Mouse (Mus musculus): ENCODE data around the gene Gabbr1. TPM values are rescaled to one million over a fixed set of nuclear protein-coding genes. Genes with fewer than 3 reads are reported as not detected.

The Gabbr1 gene
- 12.6 TPM for polyA plus RNA-seq (2017; shearing (Covaris generic))

GRCm38 (mm10) chr17:37045611-37046311 is at the start of gene Gabbr1:
Gene Gabbr1 (plus strand): TSS chr17:37045966.

GRCm38 (mm10) chr17:37000863-37001262 is 44.9 kb upstream of the Gabbr1 start, which contains the start of gene Zfp57:
Gene Zfp57 (plus strand): TSS chr17:37001163.

GRCm38 (mm10) chr17:37022628-37023576 is 22.9 kb upstream of the Gabbr1 start, which contains the start of gene Mog:
Gene Mog (minus strand): TSS chr17:37023398.

GRCm38 (mm10) chr17:37088399-37088798 is 42.6 kb downstream of the Gabbr1 start, which contains the start of gene Olfr90:
Gene Olfr90 (minus strand): TSS chr17:37088499.

GRCm38 (mm10) chr17:37098178-37098577 is 52.4 kb downstream of the Gabbr1 start, which contains the start of gene Olfr91:
Gene Olfr91 (minus strand): TSS chr17:37098278.

GRCm38 (mm10) chr17:37119988-37120387 is 74.2 kb downstream of the Gabbr1 start, which contains the start of gene Olfr92:
Gene Olfr92 (minus strand): TSS chr17:37120088.

Other genes starting within 250 kb of the Gabbr1 start
- gene H2-M10.6, start 233.8 kb upstream of the Gabbr1 start, polyA plus RNA-seq (2017; shearing (Covaris generic)) = not detected
- 133 TPM for gene Trim26, start 208.8 kb upstream of the Gabbr1 start, polyA plus RNA-seq (2017; shearing (Covaris generic))
- 0.43 TPM for gene Trim15, start 178.8 kb upstream of the Gabbr1 start, polyA plus RNA-seq (2017; shearing (Covaris generic))
- gene Trim10, start 176.4 kb upstream of the Gabbr1 start, polyA plus RNA-seq (2017; shearing (Covaris generic)) = 0.07 TPM
- not detected for gene Trim40, start 155.8 kb upstream of the Gabbr1 start, polyA plus RNA-seq (2017; shearing (Covaris generic))
- not detected for gene Trim31, start 147.8 kb upstream of the Gabbr1 start, polyA plus RNA-seq (2017; shearing (Covaris generic))
- 0.17 TPM for gene Rnf39, start 103.0 kb upstream of the Gabbr1 start, polyA plus RNA-seq (2017; shearing (Covaris generic))
- gene Ppp1r11, start 94.2 kb upstream of the Gabbr1 start, polyA plus RNA-seq (2017; shearing (Covaris generic)) = 126 TPM
- 85.3 TPM for gene Znrd1, start 87.4 kb upstream of the Gabbr1 start, polyA plus RNA-seq (2017; shearing (Covaris generic))
- gene Znrd1as, start 87.4 kb upstream of the Gabbr1 start, polyA plus RNA-seq (2017; shearing (Covaris generic)) = 6.6 TPM
- gene 2410137M14Rik, start 64.7 kb upstream of the Gabbr1 start, polyA plus RNA-seq (2017; shearing (Covaris generic)) = not detected
- not detected for gene H2-M5, start 56.4 kb upstream of the Gabbr1 start, polyA plus RNA-seq (2017; shearing (Covaris generic))
- gene Zfp57, start 44.8 kb upstream of the Gabbr1 start, polyA plus RNA-seq (2017; shearing (Covaris generic)) = not detected
- gene Mog, start 22.6 kb upstream of the Gabbr1 start, polyA plus RNA-seq (2017; shearing (Covaris generic)) = not detected
- 0.20 TPM for gene Olfr90, start 42.5 kb downstream of the Gabbr1 start, polyA plus RNA-seq (2017; shearing (Covaris generic))
- gene Olfr91, start 52.3 kb downstream of the Gabbr1 start, polyA plus RNA-seq (2017; shearing (Covaris generic)) = not detected
- gene Olfr92, start 74.1 kb downstream of the Gabbr1 start, polyA plus RNA-seq (2017; shearing (Covaris generic)) = not detected
- not detected for gene Olfr93, start 115.5 kb downstream of the Gabbr1 start, polyA plus RNA-seq (2017; shearing (Covaris generic))
- 0.38 TPM for gene Ubd, start 147.9 kb downstream of the Gabbr1 start, polyA plus RNA-seq (2017; shearing (Covaris generic))
- not detected for gene Olfr94, start 155.0 kb downstream of the Gabbr1 start, polyA plus RNA-seq (2017; shearing (Covaris generic))
- not detected for gene Olfr95, start 167.2 kb downstream of the Gabbr1 start, polyA plus RNA-seq (2017; shearing (Covaris generic))
- not detected for gene Olfr96, start 174.2 kb downstream of the Gabbr1 start, polyA plus RNA-seq (2017; shearing (Covaris generic))
- gene Olfr97, start 191.4 kb downstream of the Gabbr1 start, polyA plus RNA-seq (2017; shearing (Covaris generic)) = not detected
- not detected for gene Olfr98, start 217.8 kb downstream of the Gabbr1 start, polyA plus RNA-seq (2017; shearing (Covaris generic))
- 103 TPM for gene H2-M3, start 224.3 kb downstream of the Gabbr1 start, polyA plus RNA-seq (2017; shearing (Covaris generic))
- gene Olfr99, start 237.5 kb downstream of the Gabbr1 start, polyA plus RNA-seq (2017; shearing (Covaris generic)) = 2.4 TPM